Mouse (Mus musculus) left cerebral cortex, adult 11 months (tissue): ENCODE measurements around the gene Pacrg.
A peak's percentile ranks its signal among the peaks of the same experiment; 100 is the strongest.

ENCODE experiments used
- DNase-seq: peaks from one replicate; pipeline ENCODE4 v3.0.0; 2022; ENCODE audit warnings: low spot score

Gene Pacrg

GRCm38 (mm10) chr17:10549825-10550224, 290.3 kb downstream of the Pacrg start:
- DNase-seq: no peak

DNA sequence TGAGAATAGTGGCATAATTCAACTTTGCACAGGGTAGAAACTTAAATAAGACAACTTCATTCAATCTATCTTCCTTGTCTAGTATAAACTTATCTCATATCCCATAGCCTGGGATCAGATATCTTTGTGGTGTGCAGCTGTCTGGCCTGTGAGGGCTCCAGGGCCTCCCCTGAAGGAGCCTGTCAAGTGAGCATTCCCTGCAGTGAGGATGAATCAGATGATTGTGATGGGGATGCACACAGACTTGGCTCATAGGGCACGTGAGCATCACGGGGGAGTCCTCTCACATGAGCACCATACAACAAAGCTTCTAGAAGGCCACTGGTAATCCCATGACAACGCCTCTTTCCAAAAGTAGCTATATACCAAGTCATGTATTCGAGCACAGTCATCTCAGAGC, 291.1 kb downstream of the Pacrg start:
- no peak for DNase-seq

DNA sequence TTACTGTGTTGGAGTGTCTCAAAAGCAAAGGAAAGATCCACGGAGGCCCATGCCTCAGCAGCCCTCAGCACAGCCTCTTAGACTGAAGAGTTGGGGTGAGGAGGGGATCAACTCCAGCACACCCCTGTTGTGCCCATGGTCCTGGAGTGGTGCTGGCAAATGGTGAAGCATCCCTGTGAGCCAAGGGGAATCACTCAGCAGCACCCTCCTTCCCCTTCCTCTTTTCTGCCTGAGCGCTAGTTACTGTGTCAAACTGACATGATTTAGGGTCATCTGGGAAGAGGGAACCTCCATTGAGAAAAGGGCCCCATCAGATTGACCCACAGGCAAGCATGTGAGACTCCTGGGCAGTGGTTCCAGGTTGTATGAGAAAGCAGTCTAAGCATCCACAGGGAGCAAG, 299.3 kb downstream of the Pacrg start:
- DNase-seq: no peak

- DNase-seq: no peak
Measured at GRCm38 (mm10) chr17:10534206-10534605, 305.9 kb downstream of the Pacrg start.

GRCm38 (mm10) chr17:10533461-10533860, 306.6 kb downstream of the Pacrg start:
- no peak for DNase-seq

DNA sequence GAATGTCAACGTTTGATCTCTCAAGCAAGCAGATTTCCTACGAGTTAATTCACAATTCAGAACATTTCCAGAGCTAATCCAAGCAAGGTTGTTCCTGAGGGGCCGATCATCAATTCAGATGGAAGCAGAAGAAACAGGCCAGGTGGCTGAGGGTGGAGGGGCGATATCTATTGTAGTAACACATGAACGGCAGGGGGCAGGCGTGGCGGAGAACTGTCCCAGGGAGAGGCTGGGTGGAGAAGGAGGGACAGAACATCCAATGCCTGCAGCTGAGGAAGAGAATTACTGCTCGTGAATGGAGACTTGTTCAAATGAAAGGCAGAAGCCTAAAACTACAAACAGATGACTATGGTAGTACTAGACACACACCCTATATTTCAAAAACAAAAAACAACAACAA, 309.1 kb downstream of the Pacrg start:
- no peak for DNase-seq

GRCm38 (mm10) chr17:10529329-10529955, 310.7 kb downstream of the Pacrg start:
- DNase-seq: no peak

DNA sequence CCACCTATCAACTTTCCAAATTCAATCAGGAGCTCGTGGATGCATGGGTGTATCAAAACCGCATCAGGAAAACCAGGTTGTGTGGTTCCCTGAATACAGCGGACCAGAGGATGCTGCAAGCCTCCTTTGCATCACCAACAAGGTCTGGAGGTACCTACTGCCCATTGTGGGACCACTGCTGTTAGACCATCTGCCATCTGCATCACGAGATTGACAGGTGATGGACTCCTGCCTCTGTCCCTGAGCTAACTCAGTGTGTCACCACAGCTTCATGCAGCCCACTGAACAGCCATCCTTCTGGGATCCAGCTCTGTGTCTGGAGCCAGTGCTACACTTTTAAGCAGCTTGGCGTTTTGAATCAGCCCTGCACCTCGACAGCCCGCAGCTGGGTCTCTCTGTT, 318.8 kb downstream of the Pacrg start:
- DNase-seq: no peak

- DNase-seq: no peak
Measured at GRCm38 (mm10) chr17:10519506-10520155, 320.5 kb downstream of the Pacrg start.

- DNase-seq: no peak
Measured at GRCm38 (mm10) chr17:10514812-10515211, 325.3 kb downstream of the Pacrg start.

DNA sequence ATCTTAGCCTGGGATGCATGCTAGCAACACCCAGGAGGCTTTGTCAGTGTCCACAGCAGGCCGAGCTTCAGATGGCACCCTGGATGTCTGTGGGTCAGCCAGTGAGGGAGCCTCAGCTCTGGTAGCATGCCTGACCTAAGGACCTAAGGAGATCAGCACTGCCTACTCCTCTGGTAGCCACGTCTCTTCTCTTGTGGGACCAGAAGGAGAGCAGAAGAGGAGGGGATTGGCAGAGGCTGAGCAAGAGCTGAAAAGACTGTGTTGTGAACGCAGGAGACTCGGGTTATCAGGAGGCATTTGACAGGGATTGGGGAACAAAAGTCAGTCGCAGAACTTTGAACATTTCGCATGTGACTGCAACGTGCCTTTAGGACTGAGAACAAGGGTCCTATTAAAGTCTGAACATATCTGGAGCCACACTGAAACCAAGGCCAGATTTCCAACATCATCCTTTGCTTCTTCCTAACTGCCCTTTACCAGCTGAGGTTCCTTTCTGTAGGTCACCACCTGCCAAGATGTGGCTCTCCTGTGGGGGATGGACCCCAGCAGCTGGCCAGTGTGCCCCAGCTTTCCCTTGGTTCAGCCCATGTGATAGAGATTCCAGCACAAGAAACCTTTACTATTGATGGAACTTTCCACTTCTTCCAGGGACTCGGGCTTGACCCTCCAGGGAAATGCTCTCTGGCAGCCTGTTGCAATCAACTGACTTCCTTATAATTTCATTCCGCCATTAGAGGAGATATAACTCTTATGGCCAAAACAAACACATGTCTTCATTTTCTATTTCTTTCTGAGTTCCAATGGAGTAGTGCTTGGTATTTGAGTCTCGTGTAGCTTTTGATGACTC, 329.0 kb downstream of the Pacrg start:
- no peak for DNase-seq

DNA sequence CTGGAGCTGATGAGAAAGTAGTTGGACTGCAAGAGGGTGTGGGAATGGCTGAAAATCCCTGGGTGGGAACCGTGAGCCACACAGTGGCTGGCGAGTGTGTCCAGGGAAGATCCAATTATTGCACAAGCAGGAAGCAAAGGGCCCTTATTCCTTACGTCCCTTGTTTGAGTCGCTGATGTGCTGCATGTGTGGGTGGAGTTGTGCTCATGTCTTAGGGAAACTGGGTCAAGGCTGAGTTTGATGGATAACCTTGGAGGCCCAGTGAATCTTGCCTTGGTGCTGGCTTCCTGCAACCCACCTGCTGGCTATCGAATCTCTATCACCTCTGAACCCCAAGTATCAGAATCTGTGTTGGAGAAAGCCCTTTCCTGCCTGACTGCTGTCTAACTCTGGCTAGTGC, 329.6 kb downstream of the Pacrg start:
- no peak for DNase-seq

GRCm38 (mm10) chr17:10508088-10508487, 332.0 kb downstream of the Pacrg start:
- no peak for DNase-seq

DNA sequence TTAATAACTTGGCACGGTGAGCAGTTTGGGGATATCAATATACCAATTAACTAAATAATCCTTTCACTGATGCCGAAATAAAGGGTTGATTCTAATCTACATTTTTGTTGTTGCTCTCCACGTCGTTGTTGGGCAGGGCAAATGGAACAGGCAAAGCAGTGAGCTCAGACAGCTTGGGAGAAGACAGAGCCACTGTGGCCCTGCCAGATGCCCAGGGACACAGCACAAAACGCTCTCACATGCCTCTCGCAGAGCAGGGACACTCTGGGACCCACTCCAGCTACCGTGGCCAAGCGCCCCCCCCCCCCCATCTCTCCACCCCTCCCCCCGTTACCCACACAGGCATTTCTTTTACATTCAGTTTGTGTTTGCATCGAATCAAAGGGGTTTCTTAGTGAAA, 332.6 kb downstream of the Pacrg start:
- peak; percentile 53 for DNase-seq

DNA sequence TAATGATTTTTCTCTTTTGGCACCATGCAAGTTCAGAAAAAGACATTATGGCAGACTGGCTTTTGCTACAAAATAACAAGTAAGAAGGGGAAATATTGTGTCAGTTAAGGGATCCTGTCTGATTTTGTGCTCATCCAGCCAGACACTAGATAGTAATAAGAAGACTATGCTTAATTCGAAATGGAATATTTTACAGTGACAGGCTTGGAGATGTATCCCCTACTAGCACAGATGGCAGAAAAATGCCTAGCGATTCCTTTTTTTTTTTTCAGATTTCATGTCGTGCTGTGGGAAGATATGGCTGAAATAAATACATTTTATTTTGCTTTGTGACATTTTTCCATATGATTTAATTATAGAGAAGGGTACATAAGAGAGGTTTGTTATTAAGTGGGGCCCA, 333.2 kb downstream of the Pacrg start:
- no peak for DNase-seq

GRCm38 (mm10) chr17:10501439-10501838, 338.7 kb downstream of the Pacrg start:
- DNase-seq: no peak

DNA sequence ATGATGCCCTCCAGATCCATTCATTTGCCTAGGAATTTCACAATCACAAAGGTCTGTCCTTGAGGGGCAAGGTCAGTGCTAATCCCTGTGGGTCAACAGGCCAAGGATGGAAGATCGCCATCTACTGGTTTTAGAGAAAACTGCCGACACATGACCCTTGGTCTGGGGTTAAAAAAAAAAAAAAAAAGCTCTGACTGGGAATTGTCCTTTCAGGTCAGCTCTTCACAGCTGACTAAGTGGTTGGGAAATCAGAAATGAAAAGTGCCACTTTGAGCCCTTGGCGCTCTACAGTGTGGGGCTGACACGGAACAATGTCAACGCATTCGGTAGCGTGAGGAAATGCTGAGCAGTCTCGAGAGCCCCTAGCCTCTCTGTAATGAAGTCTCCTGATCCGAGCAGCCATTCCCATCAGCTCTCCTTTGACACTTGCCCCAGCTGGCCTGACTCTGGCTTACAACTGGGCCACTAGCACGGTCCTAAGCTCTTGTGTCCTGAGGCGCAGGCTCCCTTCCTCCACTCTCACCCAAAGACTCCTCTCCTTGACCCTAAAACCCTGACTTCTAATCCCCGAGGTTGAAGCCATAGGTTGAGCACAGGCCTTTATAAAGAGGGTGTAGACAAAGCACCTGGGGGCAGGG, 339.2 kb downstream of the Pacrg start:
- no peak for DNase-seq

GRCm38 (mm10) chr17:10498935-10499655, 341.0 kb downstream of the Pacrg start:
- no peak for DNase-seq

DNA sequence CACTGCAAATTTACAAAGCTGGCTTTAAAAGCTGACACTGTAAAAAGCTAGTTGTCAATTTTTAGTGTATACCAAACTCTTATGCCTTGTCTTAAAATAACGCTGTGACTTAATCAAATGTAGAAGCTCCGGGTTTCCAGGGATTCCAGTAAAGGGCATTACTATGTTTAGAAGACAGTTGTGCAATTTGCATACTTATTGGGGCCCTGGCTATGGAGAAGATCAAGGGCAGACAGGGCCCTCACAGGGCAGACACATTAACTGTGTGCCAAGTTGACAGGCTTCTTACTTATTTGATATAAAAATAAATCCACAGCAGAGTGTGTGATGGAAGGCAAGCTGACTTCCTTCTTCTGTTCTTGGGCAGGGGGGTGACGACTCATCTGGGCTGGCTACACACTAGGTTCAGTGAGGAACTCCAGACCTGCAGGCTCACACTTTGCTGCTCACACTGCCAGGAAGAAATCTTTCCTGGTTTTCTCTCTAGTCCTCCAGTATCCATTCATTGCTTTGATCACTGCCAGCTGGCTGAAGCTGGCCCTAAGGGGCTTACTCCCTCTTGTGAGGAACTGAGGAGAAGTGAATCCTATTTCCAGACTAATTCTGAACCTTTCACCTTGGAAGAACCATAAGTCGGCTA, 342.2 kb downstream of the Pacrg start:
- no peak for DNase-seq

GRCm38 (mm10) chr17:10496066-10496465, 344.0 kb downstream of the Pacrg start:
- no peak for DNase-seq

GRCm38 (mm10) chr17:10495588-10495987, 344.5 kb downstream of the Pacrg start:
- DNase-seq: no peak
